Mouse (Mus musculus) C2C12 (cell line): ENCODE measurements around the gene Plagl1. TPM values are rescaled to one million over a fixed set of nuclear protein-coding genes. Genes with fewer than 3 reads are reported as not detected.
A peak's percentile ranks its signal among the peaks of the same experiment; 100 is the strongest.

Source experiments
- H3K27me3 ChIP-seq: one replicate; pipeline ENCODE4 v1.6.1; 2011; ENCODE audit not compliant: control insufficient read depth, insufficient read depth, insufficient read length
- H3K36me3 ChIP-seq: one replicate; pipeline ENCODE4 v1.6.1; 2011; ENCODE audit not compliant: control insufficient read depth, insufficient read depth
- H3K4me3 ChIP-seq: one replicate; pipeline ENCODE4 v1.5.1; 2011; ENCODE audit warnings: mild to moderate bottlenecking, control low read depth; ENCODE audit not compliant: poor library complexity, insufficient read depth, severe bottlenecking
- H3K79me2 ChIP-seq: one replicate; pipeline ENCODE4 v1.6.1; 2011; ENCODE audit not compliant: control insufficient read depth, insufficient read depth
- H3K79me3 ChIP-seq: one replicate; pipeline ENCODE4 v1.6.1; 2011; ENCODE audit warnings: low read depth, control low read depth
- H3ac ChIP-seq: one replicate; pipeline ENCODE3; 2011; ENCODE audit warnings: low read depth; ENCODE audit not compliant: control insufficient read depth, insufficient read length
- CEBPB ChIP-seq: IDR thresholded peaks from one replicate; pipeline ENCODE4 v1.6.1; 2011; ENCODE audit warnings: low read depth, mild to moderate bottlenecking, control low read depth, moderate library complexity
- CTCF ChIP-seq: IDR thresholded peaks from one replicate; pipeline ENCODE4 v1.5.1; 2011; ENCODE audit not compliant: control insufficient read depth, insufficient read depth, insufficient read length
- FOSL1 ChIP-seq: IDR thresholded peaks from one replicate; pipeline ENCODE4 v1.8.0; 2011; ENCODE audit warnings: mild to moderate bottlenecking, low read length; ENCODE audit not compliant: poor library complexity, insufficient read depth, severe bottlenecking
- MAX ChIP-seq: IDR thresholded peaks from one replicate; pipeline ENCODE4 v1.6.1; 2011; ENCODE audit warnings: mild to moderate bottlenecking, control low read depth
- MYOD1 ChIP-seq: IDR thresholded peaks from one replicate; pipeline ENCODE4 v1.6.1; 2011; ENCODE audit warnings: low read depth; ENCODE audit not compliant: control insufficient read depth, insufficient read length
- MYOG ChIP-seq: IDR thresholded peaks from one replicate; pipeline ENCODE4 v1.6.1; 2011; ENCODE audit not compliant: control insufficient read depth, insufficient read length; ENCODE audit errors: extremely low read depth
- USF1 ChIP-seq: IDR thresholded peaks from one replicate; pipeline ENCODE4 v1.6.1; 2011; ENCODE audit warnings: low read depth, mild to moderate bottlenecking, control low read depth, moderate library complexity
- polyA plus RNA-seq: library from polyadenylated mRNA; unstranded; fragments of >200 nt; fragmentation: generic; extraction: Trizol; gene quantifications from one replicate; pipeline ENCODE4 v1.2.1, GENCODE M21; 2012; ENCODE audit warnings: missing spikeins

Plagl1 gene
- polyA plus RNA-seq, 1 experiment = 1.0 TPM

DNA sequence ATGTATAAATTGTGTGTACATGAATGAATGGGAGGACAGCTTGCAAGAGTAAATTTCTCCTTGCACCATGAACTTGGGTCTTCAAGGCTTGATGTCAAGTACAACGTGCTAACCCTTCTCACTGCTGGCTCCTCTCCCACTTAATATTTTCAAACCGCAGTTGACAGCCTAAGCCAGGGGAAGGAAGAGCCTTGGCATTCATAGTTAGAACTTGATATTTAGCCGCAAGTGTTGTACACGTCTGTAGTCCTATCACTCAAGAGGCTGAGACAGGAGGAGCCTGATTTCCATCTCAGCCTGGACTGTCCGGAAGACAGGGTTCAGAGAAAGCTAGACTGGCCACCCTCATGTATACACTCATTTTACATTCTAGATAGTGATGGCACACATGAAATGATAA lies 32.6 kb upstream of the Plagl1 start:
- no peak overlapping the region for H3ac ChIP-seq
- no peaks in the 10 kb centered on the region for H3K79me2 ChIP-seq
- no peaks in the 10 kb centered on the region for H3K79me3 ChIP-seq
- no peak overlapping the region for H3K4me3 ChIP-seq
- no peak for TF ChIP-seq FOSL1
- TF ChIP-seq MAX = no peak
- TF ChIP-seq CTCF = no peak
- no peak for TF ChIP-seq MYOG
- no peak for TF ChIP-seq USF1
- TF ChIP-seq CEBPB = no peak
- no peak for TF ChIP-seq MYOD1
- no peaks in the 10 kb centered on the region for H3K36me3 ChIP-seq
- peaks cover 4% of the 10 kb centered on the region for H3K27me3 ChIP-seq

DNA sequence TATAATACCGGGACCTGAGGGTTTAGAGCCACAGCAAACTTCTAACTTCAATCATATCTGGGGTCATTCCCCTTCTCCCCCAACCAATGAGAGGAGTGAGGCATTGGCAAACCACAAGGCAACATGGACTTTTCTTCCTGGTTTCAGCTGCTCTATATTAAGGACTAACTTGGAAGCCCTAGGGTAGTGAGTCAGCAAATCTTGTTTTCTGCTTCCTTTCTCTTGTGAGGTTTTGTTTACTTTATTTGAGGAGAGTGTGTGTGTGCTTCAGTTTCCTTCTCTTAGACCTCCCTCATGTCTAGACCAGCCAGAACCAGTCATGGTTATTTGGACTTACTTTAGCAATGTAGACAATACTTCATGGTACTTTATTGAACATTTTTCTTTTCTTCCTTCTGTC lies 32.1 kb upstream of the Plagl1 start:
- Histone ChIP-seq H3ac (no peak overlapping the region), H3K36me3 (no peaks in the 10 kb centered on the region), H3K79me3 (no peaks in the 10 kb centered on the region), H3K79me2 (no peaks in the 10 kb centered on the region), H3K4me3 (no peak overlapping the region), H3K27me3 (peaks cover 4% of the 10 kb centered on the region)
- TF ChIP-seq CTCF (no peak), MYOG (no peak), CEBPB (no peak), MYOD1 (no peak), FOSL1 (no peak), USF1 (no peak), MAX (no peak)

DNA sequence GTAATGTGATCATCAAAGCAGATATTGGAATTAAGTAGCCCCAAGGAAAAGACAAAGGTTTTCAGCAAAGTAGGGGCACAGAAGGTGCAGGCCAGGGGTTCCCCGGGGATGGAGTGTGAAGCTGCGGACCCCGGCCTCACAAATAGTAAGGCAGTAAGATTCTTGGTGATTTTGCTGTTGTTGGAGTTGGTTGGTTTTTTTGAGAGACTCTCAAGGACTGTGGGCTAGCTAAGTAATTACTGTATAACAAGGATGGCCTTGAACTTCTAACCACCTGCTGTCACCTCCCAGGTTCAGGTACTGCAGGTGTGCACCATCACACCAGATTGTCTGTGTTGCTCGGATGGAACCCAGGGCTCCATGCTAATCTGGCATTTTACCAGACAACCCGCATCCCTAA lies 30.9 kb upstream of the Plagl1 start:
- Histone ChIP-seq H3K27me3 (peaks cover 4% of the 10 kb centered on the region), H3K36me3 (no peaks in the 10 kb centered on the region), H3ac (no peak overlapping the region), H3K79me2 (no peaks in the 10 kb centered on the region), H3K79me3 (no peaks in the 10 kb centered on the region), H3K4me3 (no peak overlapping the region)
- TF ChIP-seq MAX (no peak), MYOD1 (no peak), CTCF (no peak), MYOG (no peak), USF1 (no peak), FOSL1 (no peak), CEBPB (no peak)

DNA sequence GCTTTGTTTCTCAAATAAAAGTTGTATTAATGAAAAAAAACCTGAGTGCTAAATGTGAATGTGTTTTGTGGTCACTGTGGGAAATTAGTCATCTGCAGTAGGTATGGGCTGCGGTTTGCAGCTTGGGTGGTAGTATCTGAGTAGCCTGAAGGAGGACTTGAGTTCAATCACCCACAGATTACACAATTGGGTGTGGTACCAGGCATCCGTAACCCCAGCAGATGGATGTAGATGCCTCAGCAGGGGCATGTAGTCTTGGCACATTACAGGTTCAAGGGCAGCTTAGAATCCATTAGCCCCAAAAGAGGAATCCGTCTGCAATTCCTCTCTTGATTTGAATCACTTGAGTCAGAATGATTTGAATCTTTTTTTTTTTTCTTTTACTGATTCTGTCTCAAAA lies 25.0 kb upstream of the Plagl1 start:
- Histone ChIP-seq H3K79me3 (no peaks in the 10 kb centered on the region), H3K79me2 (no peaks in the 10 kb centered on the region), H3K36me3 (no peaks in the 10 kb centered on the region), H3K27me3 (no peaks in the 10 kb centered on the region), H3ac (no peak overlapping the region), H3K4me3 (no peak overlapping the region)
- no peak for TF ChIP-seq CTCF
- TF ChIP-seq MYOG = no peak
- TF ChIP-seq USF1 = no peak
- TF ChIP-seq CEBPB = peak; percentile 85
- TF ChIP-seq MYOD1 = peak; percentile 4
- TF ChIP-seq FOSL1 = peak; percentile 39
- no peak for TF ChIP-seq MAX

DNA sequence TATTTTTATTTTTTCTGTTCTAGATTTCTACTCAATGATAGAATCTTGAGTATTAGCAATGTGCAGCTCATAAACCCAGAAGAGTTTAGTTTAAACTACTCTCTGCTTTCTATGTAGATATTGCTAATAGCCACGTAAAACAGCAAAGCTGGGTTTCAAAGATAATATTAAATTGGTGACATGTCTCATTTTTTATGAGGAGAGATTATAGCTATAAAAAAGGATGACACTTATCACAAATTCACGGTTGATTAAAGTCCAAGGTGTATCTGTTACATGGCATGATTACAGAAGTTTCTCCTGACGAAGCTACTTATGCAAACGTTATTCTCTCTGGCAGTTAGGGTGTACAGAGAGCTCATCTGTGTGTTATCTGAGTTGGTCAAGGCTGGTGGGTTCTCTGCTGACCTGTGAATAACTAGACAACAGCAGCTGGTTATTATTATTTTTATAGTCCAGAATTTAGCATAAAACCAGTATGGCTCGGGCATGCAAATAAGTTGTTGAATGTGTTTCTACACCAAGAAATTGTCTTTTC lies 20.6 kb upstream of the Plagl1 start:
- Histone ChIP-seq H3ac (no peak overlapping the region), H3K79me3 (no peaks in the 10 kb centered on the region), H3K79me2 (no peaks in the 10 kb centered on the region), H3K36me3 (no peaks in the 10 kb centered on the region), H3K4me3 (no peak overlapping the region), H3K27me3 (peaks cover 2% of the 10 kb centered on the region)
- TF ChIP-seq MYOG (no peak), USF1 (no peak), CTCF (no peak), MYOD1 (no peak), FOSL1 (no peak), CEBPB (no peak), MAX (no peak)

DNA sequence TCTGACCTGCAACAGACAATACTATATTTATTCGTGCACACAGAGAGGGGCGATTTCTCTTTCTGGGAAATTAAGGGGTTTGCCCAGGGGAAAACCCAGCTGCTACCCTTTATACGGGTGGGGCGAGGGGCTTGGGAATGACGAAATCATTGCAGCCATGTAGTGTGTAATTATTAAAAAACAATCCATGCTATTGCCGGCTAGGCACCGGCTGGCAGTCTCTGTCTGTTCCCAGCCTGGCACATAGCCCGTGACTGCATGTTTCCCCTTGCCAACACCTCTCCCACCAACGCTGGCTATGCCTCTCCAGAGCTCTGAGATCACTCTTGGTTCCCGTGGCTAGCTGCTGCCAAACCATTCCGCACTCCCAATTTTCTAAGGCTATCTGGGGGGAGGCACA lies 15.6 kb upstream of the Plagl1 start:
- Histone ChIP-seq H3K36me3 (no peaks in the 10 kb centered on the region), H3K79me3 (no peaks in the 10 kb centered on the region), H3K27me3 (peaks cover 13% of the 10 kb centered on the region), H3K4me3 (no peak overlapping the region), H3K79me2 (no peaks in the 10 kb centered on the region), H3ac (no peak overlapping the region)
- TF ChIP-seq MAX = no peak
- TF ChIP-seq FOSL1 = no peak
- TF ChIP-seq USF1 = no peak
- TF ChIP-seq CTCF = no peak
- no peak for TF ChIP-seq CEBPB
